7 mouse cellular contexts compared by ENCODE assay signal in genomic region chr17:24170125-24170524, GRCm38 (mm10). TPM values are rescaled to one million over a fixed set of nuclear protein-coding genes. Genes with fewer than 3 reads are reported as not detected.
DNase-seq lines count a peak whose midpoint lies in the region; ATAC-seq and TF ChIP-seq lines count a peak whose summit lies in the region.

No protein-coding gene starts in this region.

- peaks cover 6% of the 10 kb centered on the region; the same call in 1 of the 2 replicates for H3K4me1 ChIP-seq in spleen, adult 2 months (ENCODE audit: control insufficient read depth, insufficient read depth, insufficient read length)
- peaks cover 14% of the 10 kb centered on the region for H3K4me1 ChIP-seq in forebrain, embryonic 14.5 days (ENCODE audit: control insufficient read depth, insufficient read depth, low read length)
- H3K4me1 ChIP-seq in liver, embryonic 11.5 days (replicated peaks; ENCODE audit: control insufficient read depth, insufficient read depth, low read length), result peaks cover 20% of the 10 kb centered on the region
- H3K4me1 ChIP-seq in stomach, embryonic 16.5 days (ENCODE audit: control insufficient read depth, insufficient read depth, low read length), result peaks cover 19% of the 10 kb centered on the region

- peak overlapping the region; percentile 88 for H3K9ac ChIP-seq in forebrain, embryonic 14.5 days (ENCODE audit: low read length)
- peak overlapping the region; percentile 91 for H3K9ac ChIP-seq in liver, embryonic 11.5 days (ENCODE audit: low read depth, low read length)
- H3K9ac ChIP-seq in stomach, embryonic 16.5 days (ENCODE audit: low read length), result peak overlapping the region; percentile 96

- no peak overlapping the region; the same call in 1 of the 2 replicates for H3K4me3 ChIP-seq in spleen, adult 2 months (ENCODE audit: extremely low read depth, insufficient read depth, insufficient read length)
- H3K4me3 ChIP-seq in forebrain, embryonic 14.5 days (ENCODE audit: low read depth, low read length), result peak overlapping the region; percentile 73
- H3K4me3 ChIP-seq in liver, embryonic 11.5 days (ENCODE audit: low read depth, low read length), result peak overlapping the region; percentile 82
- peak overlapping the region; percentile 97 for H3K4me3 ChIP-seq in stomach, embryonic 16.5 days (replicated peaks; ENCODE audit: low read length)

- peaks cover 1% of the 10 kb centered on the region; the same call in 1 of the 2 replicates for H3K36me3 ChIP-seq in spleen, adult 2 months (ENCODE audit: control insufficient read depth, insufficient read depth, low read length)
- H3K36me3 ChIP-seq in forebrain, embryonic 14.5 days (ENCODE audit: control insufficient read depth, insufficient read depth, low read length), result peaks cover 18% of the 10 kb centered on the region
- H3K36me3 ChIP-seq in liver, embryonic 11.5 days (ENCODE audit: control insufficient read depth, insufficient read depth, low read length), result peaks cover 19% of the 10 kb centered on the region; the same call in 1 of the 2 replicates
- no peaks in the 10 kb centered on the region for H3K36me3 ChIP-seq in stomach, embryonic 16.5 days (ENCODE audit: control insufficient read depth, insufficient read depth, low read length)

- ATAC-seq in forebrain, embryonic 14.5 days, result no peak
- ATAC-seq in liver, embryonic 11.5 days (replicated peaks; ENCODE audit: low FRiP score), result no peak
- ATAC-seq in stomach, embryonic 16.5 days (ENCODE audit: insufficient read depth, low FRiP score), result no peak
- ATAC-seq in cerebellum, adult (ENCODE audit: insufficient number of reproducible peaks, low FRiP score, low TSS enrichment), result no peak

- no peak for TF ChIP-seq POLR2A in spleen, adult 2 months (IDR thresholded peaks at IDR 0.05; ENCODE audit: low read depth, low read length)

- no peaks in the 10 kb centered on the region for H3K9me3 ChIP-seq in forebrain, embryonic 14.5 days (replicated peaks; ENCODE audit: control insufficient read depth, low read length)
- no peaks in the 10 kb centered on the region for H3K9me3 ChIP-seq in liver, embryonic 11.5 days (ENCODE audit: control insufficient read depth, low read length)
- H3K9me3 ChIP-seq in stomach, embryonic 16.5 days (replicated peaks; ENCODE audit: control insufficient read depth, low read length), result no peaks in the 10 kb centered on the region

- WGBS in spleen, adult 2 months, result 49% methylated on average over 3 of the region's 3 CpGs
- WGBS in forebrain, embryonic 14.5 days, result 64% methylated on average over 3 of the region's 3 CpGs
- WGBS in liver, embryonic 11.5 days, result 68% methylated on average over 3 of the region's 3 CpGs
- WGBS in stomach, embryonic 16.5 days, result 56% methylated on average over 3 of the region's 3 CpGs

- no peak for DNase-seq in spleen, adult 2 months (ENCODE audit: low read depth in 1 of 2, low spot score in 2 of 2)
- no peak for DNase-seq in spleen, adult 12 weeks (ENCODE audit: low spot score)
- DNase-seq in forebrain, embryonic 14.5 days (ENCODE audit: low spot score), result no peak
- DNase-seq in liver, embryonic 11.5 days (ENCODE audit: low spot score), result no peak
- DNase-seq in layer of hippocampus, adult 11-12 months (ENCODE audit: low spot score), result no peak

- no peak for TF ChIP-seq CTCF in spleen, adult 2 months (IDR thresholded peaks at IDR 0.05; ENCODE audit: extremely low read depth, insufficient read depth, insufficient read length, insufficient replicate concordance)

- H3K27me3 ChIP-seq in spleen, adult 2 months (ENCODE audit: control insufficient read depth, insufficient read depth, low read length), result no peaks in the 10 kb centered on the region
- H3K27me3 ChIP-seq in forebrain, embryonic 14.5 days (replicated peaks; ENCODE audit: control insufficient read depth, insufficient read depth, low read length), result no peaks in the 10 kb centered on the region
- H3K27me3 ChIP-seq in liver, embryonic 11.5 days (replicated peaks; ENCODE audit: control insufficient read depth, insufficient read depth, low read length), result no peaks in the 10 kb centered on the region
- no peaks in the 10 kb centered on the region for H3K27me3 ChIP-seq in stomach, embryonic 16.5 days (ENCODE audit: control insufficient read depth, insufficient read depth, low read length)

- peak overlapping the region; percentile 88 for H3K4me2 ChIP-seq in forebrain, embryonic 14.5 days (ENCODE audit: low read length)
- peak overlapping the region; percentile 76 for H3K4me2 ChIP-seq in liver, embryonic 11.5 days
- peak overlapping the region; percentile 63 for H3K4me2 ChIP-seq in stomach, embryonic 16.5 days (ENCODE audit: low read depth, low read length)

- peak overlapping the region; percentile 10; the same call in 1 of the 2 replicates for H3K27ac ChIP-seq in spleen, adult 2 months (ENCODE audit: insufficient read depth, low read length)
- no peak overlapping the region for H3K27ac ChIP-seq in forebrain, embryonic 14.5 days (ENCODE audit: low read depth, low read length)
- peak overlapping the region; percentile 94 for H3K27ac ChIP-seq in liver, embryonic 11.5 days (ENCODE audit: low read depth, low read length)
- H3K27ac ChIP-seq in stomach, embryonic 16.5 days (ENCODE audit: low read length), result peak overlapping the region; percentile 97

RNA-seq across cellular contexts. Expression of gene Atp6v0c, which starts 0.6 kb away (rescaled TPM):
- 481 and 571 TPM in 2 replicates for polyA plus RNA-seq in spleen, adult 2 months (2012; rRNA removed)
- polyA plus RNA-seq in forebrain, embryonic 14.5 days (2014; fragmentation: Nextera tagmentation; extraction: Ambion mirVana), result 1,021 and 1,033 TPM in 2 replicates
- 476 and 499 TPM in 2 replicates for polyA plus RNA-seq in liver, embryonic 11.5 days (2014; fragmentation: Nextera tagmentation; extraction: Ambion mirVana)
- 504 and 564 TPM in 2 replicates for polyA plus RNA-seq in stomach, embryonic 16.5 days (2015; fragmentation: Nextera tagmentation; extraction: Ambion mirVana)

RNA-seq across cellular contexts. Expression of gene Amdhd2, which starts 6.6 kb away (rescaled TPM):
- polyA plus RNA-seq in spleen, adult 2 months (2012; rRNA removed), result 41.5 and 44.8 TPM in 2 replicates
- polyA plus RNA-seq in forebrain, embryonic 14.5 days (2014; fragmentation: Nextera tagmentation; extraction: Ambion mirVana), result 28.4 and 29.6 TPM in 2 replicates
- 30.5 and 35.2 TPM in 2 replicates for polyA plus RNA-seq in liver, embryonic 11.5 days (2014; fragmentation: Nextera tagmentation; extraction: Ambion mirVana)
- polyA plus RNA-seq in stomach, embryonic 16.5 days (2015; fragmentation: Nextera tagmentation; extraction: Ambion mirVana), result 26.1 and 27.0 TPM in 2 replicates

RNA-seq across cellular contexts. Expression of gene Pdpk1, which starts 19.4 kb away (rescaled TPM):
- 12.4 and 16.0 TPM in 2 replicates for polyA plus RNA-seq in spleen, adult 2 months (2012; rRNA removed)
- 42.6 and 59.0 TPM in 2 replicates for polyA plus RNA-seq in forebrain, embryonic 14.5 days (2014; fragmentation: Nextera tagmentation; extraction: Ambion mirVana)
- 31.8 and 37.0 TPM in 2 replicates for polyA plus RNA-seq in liver, embryonic 11.5 days (2014; fragmentation: Nextera tagmentation; extraction: Ambion mirVana)
- 36.6 and 38.6 TPM in 2 replicates for polyA plus RNA-seq in stomach, embryonic 16.5 days (2015; fragmentation: Nextera tagmentation; extraction: Ambion mirVana)

RNA-seq across cellular contexts. Expression of gene Tbc1d24, which starts 35.2 kb away (rescaled TPM):
- polyA plus RNA-seq in spleen, adult 2 months (2012; rRNA removed), result 5.9 and 6.8 TPM in 2 replicates
- 10.5 and 15.0 TPM in 2 replicates for polyA plus RNA-seq in forebrain, embryonic 14.5 days (2014; fragmentation: Nextera tagmentation; extraction: Ambion mirVana)
- polyA plus RNA-seq in liver, embryonic 11.5 days (2014; fragmentation: Nextera tagmentation; extraction: Ambion mirVana), result 13.3 and 14.5 TPM in 2 replicates
- 3.6 and 5.4 TPM in 2 replicates for polyA plus RNA-seq in stomach, embryonic 16.5 days (2015; fragmentation: Nextera tagmentation; extraction: Ambion mirVana)

RNA-seq across cellular contexts. Expression of gene Ntn3, which starts 39.2 kb away (rescaled TPM):
- polyA plus RNA-seq in spleen, adult 2 months (2012; rRNA removed), result 0.82 and 1.4 TPM in 2 replicates
- 2.6 and 3.0 TPM in 2 replicates for polyA plus RNA-seq in forebrain, embryonic 14.5 days (2014; fragmentation: Nextera tagmentation; extraction: Ambion mirVana)
- polyA plus RNA-seq in liver, embryonic 11.5 days (2014; fragmentation: Nextera tagmentation; extraction: Ambion mirVana), result 2.3 and 2.7 TPM in 2 replicates
- 4.0 and 5.4 TPM in 2 replicates for polyA plus RNA-seq in stomach, embryonic 16.5 days (2015; fragmentation: Nextera tagmentation; extraction: Ambion mirVana)
